Mouse (Mus musculus) gastrocnemius, postnatal 25 days (tissue): ENCODE measurements around the gene Olfr875. TPM values are rescaled to one million over a fixed set of nuclear protein-coding genes. Genes with fewer than 3 reads are reported as not detected.
A peak's percentile ranks its signal among the peaks of the same experiment; 100 is the strongest.
"Not testable (repeated sequence)": the region's sequence is repeated elsewhere in the genome, so short reads cannot be mapped to it uniquely, and the experiment has no call there.

Source experiments
- DNase-seq: peaks from one replicate; pipeline ENCODE4 v3.0.0; 2022
- long read RNA-seq, 2 experiments: library from polyadenylated mRNA; stranded (forward); transcript quantifications; one replicate each; pipeline ENCODE4 v2.0.0; 2021
- total RNA-seq, 2 experiments: library from RNA; stranded (reverse); gene quantifications; 1 replicate in 1 of 2; 2 replicates in 1 of 2; pipeline ENCODE4 v1.2.3; 2021

The Olfr875 gene
- total RNA-seq: not detected
- long read RNA-seq, experiment 1: 0 reads
- long read RNA-seq, experiment 2: 0 reads

- DNase-seq: no peak
Observed at GRCm38 (mm10) chr9:37771759-37772158, at the start of gene Olfr875. Gene Olfr875 (plus strand): TSS chr9:37771857.

- DNase-seq: no peak
Observed at GRCm38 (mm10) chr9:37734310-37734709, 37.3 kb upstream of the Olfr875 start.

GRCm38 (mm10) chr9:37744806-37745205, 26.9 kb upstream of the Olfr875 start, which contains the start of gene Olfr874:
Gene Olfr874 (plus strand): TSS chr9:37745106.
- no peak for DNase-seq

GRCm38 (mm10) chr9:37750319-37751075, 21.2 kb upstream of the Olfr875 start:
- DNase-seq: no peak

- no peak for DNase-seq
Observed at GRCm38 (mm10) chr9:37751467-37751866, 20.2 kb upstream of the Olfr875 start.

GRCm38 (mm10) chr9:37752006-37752405, 19.7 kb upstream of the Olfr875 start:
- no peak for DNase-seq

GRCm38 (mm10) chr9:37761728-37762127, 9.9 kb upstream of the Olfr875 start:
- DNase-seq: no peak

GRCm38 (mm10) chr9:37762541-37762940, 9.1 kb upstream of the Olfr875 start:
- no peak for DNase-seq

GRCm38 (mm10) chr9:37770661-37771060, 996 bp upstream of the Olfr875 start:
- DNase-seq: no peak

- peak; percentile 6 for DNase-seq
Observed at GRCm38 (mm10) chr9:37782766-37783260, 11.2 kb downstream of the Olfr875 start.

GRCm38 (mm10) chr9:37783394-37784387, 12.0 kb downstream of the Olfr875 start:
- DNase-seq: not testable (repeated sequence)

GRCm38 (mm10) chr9:37786411-37786810, 14.8 kb downstream of the Olfr875 start:
- no peak for DNase-seq

GRCm38 (mm10) chr9:37802055-37802454, 30.4 kb downstream of the Olfr875 start:
- DNase-seq: no peak

- no peak for DNase-seq
Observed at GRCm38 (mm10) chr9:37802731-37803130, 31.1 kb downstream of the Olfr875 start, which contains the start of gene Olfr876. Gene Olfr876 (plus strand): TSS chr9:37803031.

GRCm38 (mm10) chr9:37807235-37807634, 35.6 kb downstream of the Olfr875 start:
- no peak for DNase-seq

GRCm38 (mm10) chr9:37808456-37808855, 36.8 kb downstream of the Olfr875 start:
- no peak for DNase-seq

GRCm38 (mm10) chr9:37808976-37809375, 37.3 kb downstream of the Olfr875 start:
- DNase-seq: no peak

GRCm38 (mm10) chr9:37814696-37815095, 43.0 kb downstream of the Olfr875 start:
- DNase-seq: no peak
